Mouse (Mus musculus): ENCODE measurements around the gene Macrod2. TPM values are rescaled to one million over a fixed set of nuclear protein-coding genes. Genes with fewer than 3 reads are reported as not detected.

Macrod2 gene
- polyA plus RNA-seq, 1 experiment from 2014 or later = 32.9 TPM

DNA sequence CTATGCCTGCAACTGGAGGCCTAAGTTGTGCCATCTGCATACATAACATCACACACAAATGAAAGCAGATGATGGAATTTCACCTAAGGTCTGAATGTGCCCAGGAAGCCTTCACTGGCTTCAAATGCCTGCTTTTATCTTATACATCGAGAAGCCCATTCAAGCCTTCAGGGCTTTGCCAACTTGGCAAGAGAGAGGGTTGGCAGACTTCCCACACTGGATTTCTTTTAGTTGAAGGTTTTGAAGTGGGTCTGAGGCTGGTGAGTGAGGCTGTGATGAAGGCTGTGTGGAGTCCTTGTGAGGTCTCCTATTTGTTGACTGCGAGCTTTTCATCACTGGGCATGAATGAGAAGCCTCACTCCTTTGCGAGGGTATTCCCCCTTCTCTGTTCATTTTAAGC is 444.8 kb downstream of the Macrod2 start:
- no peaks in the 10 kb centered on the region for H3K27me3 ChIP-seq (replicated peaks; ENCODE audit: control insufficient read depth, insufficient read depth, low read length)
- no peaks in the 10 kb centered on the region for H3K9me3 ChIP-seq (ENCODE audit: control insufficient read depth, low read length)
- WGBS = 50% methylated on average over 3 of the region's 3 CpGs
- no peak overlapping the region for H3K27ac ChIP-seq (ENCODE audit: low read length)
- H3K4me3 ChIP-seq (ENCODE audit: low read length) = no peak overlapping the region
- no peak for ATAC-seq
- no peak overlapping the region for H3K9ac ChIP-seq (ENCODE audit: low read depth, low read length)
- H3K4me1 ChIP-seq (ENCODE audit: control insufficient read depth, insufficient read depth, low read length) = no peaks in the 10 kb centered on the region
- H3K36me3 ChIP-seq (ENCODE audit: control insufficient read depth, insufficient read depth, low read length) = no peaks in the 10 kb centered on the region
- H3K4me2 ChIP-seq (ENCODE audit: low read depth, low read length) = no peak overlapping the region

DNA sequence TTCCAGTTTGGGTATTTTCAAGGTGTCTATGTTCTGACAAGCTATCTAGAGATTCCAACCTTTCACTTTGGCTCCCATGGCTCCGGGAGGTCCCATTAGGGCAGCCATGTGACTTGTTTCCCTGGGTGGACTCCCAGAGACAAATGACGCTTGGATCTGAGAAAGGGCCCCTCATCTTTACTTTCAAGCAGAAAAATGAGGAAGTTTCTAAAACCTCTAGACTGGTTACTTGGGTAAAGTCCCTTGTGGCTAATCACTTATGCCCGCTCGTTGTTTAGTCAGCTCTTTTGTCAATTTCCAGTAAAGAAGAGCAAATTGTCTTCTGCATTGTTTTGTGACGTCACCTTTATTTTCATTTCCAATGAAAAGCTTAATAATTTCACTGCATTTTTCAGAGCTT is 448.9 kb downstream of the Macrod2 start:
- H3K9me3 ChIP-seq (ENCODE audit: control insufficient read depth, low read length) = no peaks in the 10 kb centered on the region
- WGBS = 78% methylated on average over 5 of the region's 5 CpGs
- no peak overlapping the region for H3K27ac ChIP-seq (ENCODE audit: low read length)
- H3K36me3 ChIP-seq (ENCODE audit: control insufficient read depth, insufficient read depth, low read length) = no peaks in the 10 kb centered on the region
- H3K27me3 ChIP-seq (replicated peaks; ENCODE audit: control insufficient read depth, insufficient read depth, low read length) = no peaks in the 10 kb centered on the region
- H3K4me1 ChIP-seq (ENCODE audit: control insufficient read depth, insufficient read depth, low read length) = no peaks in the 10 kb centered on the region
- H3K4me3 ChIP-seq (ENCODE audit: low read length) = no peak overlapping the region
- H3K4me2 ChIP-seq (ENCODE audit: low read depth, low read length) = no peak overlapping the region
- no peak overlapping the region for H3K9ac ChIP-seq (ENCODE audit: low read depth, low read length)
- no peak for ATAC-seq

DNA sequence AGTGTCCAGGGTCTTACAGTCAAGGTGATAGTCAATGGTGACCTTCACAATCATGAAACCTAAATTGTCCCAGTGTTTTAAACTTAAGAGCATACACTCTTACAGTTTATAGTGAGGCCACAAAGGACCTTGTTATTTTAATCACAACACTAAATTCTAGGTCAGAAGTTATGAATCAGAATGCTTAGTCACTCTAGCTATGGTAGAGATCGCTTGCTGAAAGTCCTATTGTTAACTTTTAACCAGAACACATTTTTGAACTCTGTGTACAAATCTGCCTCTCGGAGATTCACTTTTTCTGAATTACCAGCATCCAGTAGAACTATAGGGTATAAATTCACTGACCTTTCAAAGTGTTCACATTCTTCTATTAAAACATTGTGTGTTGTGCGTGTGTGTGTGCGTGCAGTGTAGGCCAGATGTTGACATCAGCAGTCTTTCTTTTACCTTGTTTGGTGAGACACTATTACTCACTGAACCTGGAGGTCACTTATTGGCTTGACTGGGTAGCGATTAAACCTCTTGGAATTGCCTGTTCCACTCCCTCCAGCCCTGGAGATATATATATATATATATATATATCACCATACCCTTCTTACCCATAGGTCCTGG is 452.8 kb downstream of the Macrod2 start:
- H3K4me1 ChIP-seq (ENCODE audit: control insufficient read depth, insufficient read depth, low read length) = no peaks in the 10 kb centered on the region
- ATAC-seq = no peak
- no peaks in the 10 kb centered on the region for H3K9me3 ChIP-seq (ENCODE audit: control insufficient read depth, low read length)
- no peak overlapping the region for H3K4me2 ChIP-seq (ENCODE audit: low read depth, low read length)
- no peak overlapping the region for H3K4me3 ChIP-seq (ENCODE audit: low read length)
- H3K36me3 ChIP-seq (ENCODE audit: control insufficient read depth, insufficient read depth, low read length) = no peaks in the 10 kb centered on the region
- WGBS = 89% methylated on average over 5 of the region's 5 CpGs
- no peak overlapping the region for H3K27ac ChIP-seq (ENCODE audit: low read length)
- no peak overlapping the region for H3K9ac ChIP-seq (ENCODE audit: low read depth, low read length)
- no peaks in the 10 kb centered on the region for H3K27me3 ChIP-seq (replicated peaks; ENCODE audit: control insufficient read depth, insufficient read depth, low read length)

- H3K27ac ChIP-seq (ENCODE audit: low read length) = no peak overlapping the region
- no peak for ATAC-seq
- H3K4me3 ChIP-seq (ENCODE audit: low read length) = no peak overlapping the region
- no peak overlapping the region for H3K9ac ChIP-seq (ENCODE audit: low read depth, low read length)
- WGBS = 80% methylated on average over 9 of the region's 9 CpGs
- no peaks in the 10 kb centered on the region for H3K9me3 ChIP-seq (ENCODE audit: control insufficient read depth, low read length)
- H3K36me3 ChIP-seq (ENCODE audit: control insufficient read depth, insufficient read depth, low read length) = no peaks in the 10 kb centered on the region
- H3K4me2 ChIP-seq (ENCODE audit: low read depth, low read length) = no peak overlapping the region
- no peaks in the 10 kb centered on the region for H3K4me1 ChIP-seq (ENCODE audit: control insufficient read depth, insufficient read depth, low read length)
- no peaks in the 10 kb centered on the region for H3K27me3 ChIP-seq (replicated peaks; ENCODE audit: control insufficient read depth, insufficient read depth, low read length)
Measured at GRCm38 (mm10) chr2:140853538-140853937, 458.4 kb downstream of the Macrod2 start.

- Histone ChIP-seq H3K27ac (ENCODE audit: low read length) (peak overlapping the region; percentile 72), H3K4me3 (ENCODE audit: low read length) (no peak overlapping the region), H3K9ac (ENCODE audit: low read depth, low read length) (no peak overlapping the region), H3K4me2 (ENCODE audit: low read depth, low read length) (no peak overlapping the region), H3K27me3 (replicated peaks; ENCODE audit: control insufficient read depth, insufficient read depth, low read length) (no peaks in the 10 kb centered on the region), H3K9me3 (ENCODE audit: control insufficient read depth, low read length) (no peaks in the 10 kb centered on the region), H3K4me1 (ENCODE audit: control insufficient read depth, insufficient read depth, low read length) (no peaks in the 10 kb centered on the region), H3K36me3 (ENCODE audit: control insufficient read depth, insufficient read depth, low read length) (no peaks in the 10 kb centered on the region)
- peak; percentile 100 for ATAC-seq
- WGBS = 32% methylated on average over 1 of the region's 1 CpGs
Measured at GRCm38 (mm10) chr2:140861356-140861755, 466.2 kb downstream of the Macrod2 start.

GRCm38 (mm10) chr2:140862736-140863135 is 467.6 kb downstream of the Macrod2 start:
- Histone ChIP-seq H3K9me3 (ENCODE audit: control insufficient read depth, low read length) (no peaks in the 10 kb centered on the region), H3K27ac (ENCODE audit: low read length) (no peak overlapping the region), H3K4me1 (ENCODE audit: control insufficient read depth, insufficient read depth, low read length) (no peaks in the 10 kb centered on the region), H3K27me3 (replicated peaks; ENCODE audit: control insufficient read depth, insufficient read depth, low read length) (no peaks in the 10 kb centered on the region), H3K36me3 (ENCODE audit: control insufficient read depth, insufficient read depth, low read length) (no peaks in the 10 kb centered on the region), H3K4me2 (ENCODE audit: low read depth, low read length) (no peak overlapping the region), H3K9ac (ENCODE audit: low read depth, low read length) (no peak overlapping the region), H3K4me3 (ENCODE audit: low read length) (no peak overlapping the region)
- ATAC-seq = no peak
- WGBS = 80% methylated on average over 4 of the region's 4 CpGs

- no peak overlapping the region for H3K27ac ChIP-seq (ENCODE audit: low read length)
- H3K9me3 ChIP-seq (ENCODE audit: control insufficient read depth, low read length) = no peaks in the 10 kb centered on the region
- no peaks in the 10 kb centered on the region for H3K36me3 ChIP-seq (ENCODE audit: control insufficient read depth, insufficient read depth, low read length)
- no peak overlapping the region for H3K4me2 ChIP-seq (ENCODE audit: low read depth, low read length)
- H3K27me3 ChIP-seq (replicated peaks; ENCODE audit: control insufficient read depth, insufficient read depth, low read length) = no peaks in the 10 kb centered on the region
- WGBS = 91% methylated on average over 1 of the region's 1 CpGs
- ATAC-seq = no peak
- H3K4me1 ChIP-seq (ENCODE audit: control insufficient read depth, insufficient read depth, low read length) = no peaks in the 10 kb centered on the region
- H3K9ac ChIP-seq (ENCODE audit: low read depth, low read length) = no peak overlapping the region
- H3K4me3 ChIP-seq (ENCODE audit: low read length) = no peak overlapping the region
Measured at GRCm38 (mm10) chr2:140865636-140866035, 470.5 kb downstream of the Macrod2 start.

GRCm38 (mm10) chr2:140867116-140867515 is 472.0 kb downstream of the Macrod2 start:
- Histone ChIP-seq H3K9ac (ENCODE audit: low read depth, low read length) (no peak overlapping the region), H3K9me3 (ENCODE audit: control insufficient read depth, low read length) (no peaks in the 10 kb centered on the region), H3K36me3 (ENCODE audit: control insufficient read depth, insufficient read depth, low read length) (no peaks in the 10 kb centered on the region), H3K27me3 (replicated peaks; ENCODE audit: control insufficient read depth, insufficient read depth, low read length) (no peaks in the 10 kb centered on the region), H3K4me2 (ENCODE audit: low read depth, low read length) (no peak overlapping the region), H3K4me1 (ENCODE audit: control insufficient read depth, insufficient read depth, low read length) (no peaks in the 10 kb centered on the region), H3K4me3 (ENCODE audit: low read length) (no peak overlapping the region), H3K27ac (ENCODE audit: low read length) (no peak overlapping the region)
- 92% methylated on average over 5 of the region's 5 CpGs for whole genome bisulfite sequencing
- no peak for ATAC-seq

- Histone ChIP-seq H3K9me3 (ENCODE audit: control insufficient read depth, low read length) (no peaks in the 10 kb centered on the region), H3K4me1 (ENCODE audit: control insufficient read depth, insufficient read depth, low read length) (no peaks in the 10 kb centered on the region)
- ATAC-seq = no peak
Measured at GRCm38 (mm10) chr2:140885176-140885575, 490.1 kb downstream of the Macrod2 start.

GRCm38 (mm10) chr2:140890683-140891082 is 495.6 kb downstream of the Macrod2 start:
- Histone ChIP-seq H3K4me2 (ENCODE audit: low read depth, low read length) (no peak overlapping the region), H3K27ac (ENCODE audit: low read length) (no peak overlapping the region), H3K9me3 (ENCODE audit: control insufficient read depth, low read length) (no peaks in the 10 kb centered on the region), H3K4me1 (ENCODE audit: control insufficient read depth, insufficient read depth, low read length) (no peaks in the 10 kb centered on the region), H3K36me3 (ENCODE audit: control insufficient read depth, insufficient read depth, low read length) (no peaks in the 10 kb centered on the region), H3K27me3 (replicated peaks; ENCODE audit: control insufficient read depth, insufficient read depth, low read length) (no peaks in the 10 kb centered on the region), H3K4me3 (ENCODE audit: low read length) (no peak overlapping the region), H3K9ac (ENCODE audit: low read depth, low read length) (no peak overlapping the region)
- ATAC-seq = no peak

More at GRCm38 (mm10) chr2:140885176-140885575, 490.1 kb downstream of the Macrod2 start:
- Histone ChIP-seq H3K36me3 (ENCODE audit: control insufficient read depth, insufficient read depth, low read length) (no peaks in the 10 kb centered on the region), H3K9ac (ENCODE audit: low read depth, low read length) (no peak overlapping the region), H3K27ac (ENCODE audit: low read length) (no peak overlapping the region), H3K4me3 (ENCODE audit: low read length) (no peak overlapping the region), H3K4me2 (ENCODE audit: low read depth, low read length) (no peak overlapping the region), H3K27me3 (replicated peaks; ENCODE audit: control insufficient read depth, insufficient read depth, low read length) (no peaks in the 10 kb centered on the region)

All from intestine, embryonic 16.5 days (tissue).